8 mouse cellular contexts compared by ENCODE assay signal in genomic region chr7:102440822-102441656, GRCm38 (mm10). TPM values are rescaled to one million over a fixed set of nuclear protein-coding genes. Genes with fewer than 3 reads are reported as not detected.
DNase-seq lines count a peak whose midpoint lies in the region; ATAC-seq lines count a peak whose summit lies in the region.

No protein-coding gene starts in this region.

- H3K9ac ChIP-seq in kidney, embryonic 16.5 days (replicated peaks; ENCODE audit: low read length) = peak overlapping the region; percentile 48; the same call in 1 of the 2 replicates
- H3K9ac ChIP-seq in hindbrain, embryonic 13.5 days = no peak overlapping the region
- no peak overlapping the region for H3K9ac ChIP-seq in midbrain, embryonic 16.5 days (ENCODE audit: low read depth, low read length)

- no peak for DNase-seq in kidney, adult 8-10 months
- peak; percentile 4 for DNase-seq in brain, embryonic 18.5 days (ENCODE audit: low read depth, low spot score)
- DNase-seq in thymus, adult 18-20 months = no peak
- DNase-seq in adrenal gland, postnatal 25 days = no peak
- DNase-seq in kidney, adult 18-20 months = no peak

- no peak overlapping the region for H3K27ac ChIP-seq in kidney, embryonic 16.5 days (ENCODE audit: low read length)
- H3K27ac ChIP-seq in hindbrain, embryonic 13.5 days = peak overlapping the region; percentile 30; the same call in 1 of the 2 replicates
- H3K27ac ChIP-seq in midbrain, embryonic 16.5 days (ENCODE audit: low read length) = peak overlapping the region; percentile 59; the same call in 1 of the 2 replicates

- ATAC-seq in kidney, embryonic 16.5 days (ENCODE audit: low FRiP score, low TSS enrichment) = 0 out of 2 replicates have a peak, but pooled peaks have one; percentile 5
- ATAC-seq in hindbrain, embryonic 13.5 days (ENCODE audit: low FRiP score) = peak; percentile 50
- peak; percentile 37 for ATAC-seq in midbrain, embryonic 16.5 days

- peaks cover 13% of the 10 kb centered on the region; the same call in 1 of the 2 replicates for H3K36me3 ChIP-seq in kidney, embryonic 16.5 days (ENCODE audit: insufficient read depth, low read length)
- peaks cover 4% of the 10 kb centered on the region for H3K36me3 ChIP-seq in hindbrain, embryonic 13.5 days
- H3K36me3 ChIP-seq in midbrain, embryonic 16.5 days (ENCODE audit: control insufficient read depth, insufficient read depth, low read length) = no peaks in the 10 kb centered on the region

- WGBS in kidney, embryonic 16.5 days = 53% methylated on average over 15 of the region's 15 CpGs
- 55% methylated on average over 15 of the region's 15 CpGs for WGBS in hindbrain, embryonic 13.5 days
- WGBS in midbrain, embryonic 16.5 days = 52% methylated on average over 15 of the region's 15 CpGs

- no peaks in the 10 kb centered on the region for H3K9me3 ChIP-seq in kidney, embryonic 16.5 days (ENCODE audit: low read length)
- no peaks in the 10 kb centered on the region for H3K9me3 ChIP-seq in hindbrain, embryonic 13.5 days
- no peaks in the 10 kb centered on the region for H3K9me3 ChIP-seq in midbrain, embryonic 16.5 days (replicated peaks; ENCODE audit: control insufficient read depth, low read length, poor library complexity, severe bottlenecking)

- H3K4me2 ChIP-seq in kidney, embryonic 16.5 days (replicated peaks; ENCODE audit: low read depth, low read length) = peak overlapping the region; percentile 43
- H3K4me2 ChIP-seq in hindbrain, embryonic 13.5 days = peak overlapping the region; percentile 43
- H3K4me2 ChIP-seq in midbrain, embryonic 16.5 days (ENCODE audit: low read length) = peak overlapping the region; percentile 47

- peaks cover 15% of the 10 kb centered on the region for H3K4me1 ChIP-seq in kidney, embryonic 16.5 days (ENCODE audit: insufficient read depth, low read length)
- H3K4me1 ChIP-seq in hindbrain, embryonic 13.5 days (replicated peaks) = peaks cover 24% of the 10 kb centered on the region
- H3K4me1 ChIP-seq in midbrain, embryonic 16.5 days (ENCODE audit: control insufficient read depth, insufficient read depth, low read length) = peaks cover 18% of the 10 kb centered on the region

- peak overlapping the region; percentile 91 for H3K4me3 ChIP-seq in kidney, embryonic 16.5 days (ENCODE audit: low read length)
- H3K4me3 ChIP-seq in hindbrain, embryonic 13.5 days = peak overlapping the region; percentile 81
- peak overlapping the region; percentile 60 for H3K4me3 ChIP-seq in midbrain, embryonic 16.5 days (ENCODE audit: low read depth, low read length)

- H3K27me3 ChIP-seq in kidney, embryonic 16.5 days (ENCODE audit: insufficient read depth, low read length) = no peaks in the 10 kb centered on the region
- peaks cover 24% of the 10 kb centered on the region for H3K27me3 ChIP-seq in hindbrain, embryonic 13.5 days
- H3K27me3 ChIP-seq in midbrain, embryonic 16.5 days (ENCODE audit: control insufficient read depth, insufficient read depth, low read depth, low read length) = no peaks in the 10 kb centered on the region; the same call in 1 of the 2 replicates

RNA-seq across cellular contexts. Expression of gene Rrm1, which starts 0.5 kb away (rescaled TPM):
- polyA plus RNA-seq in kidney, embryonic 16.5 days (2015; fragmentation: Nextera tagmentation; extraction: Ambion mirVana) = 169 and 181 TPM in 2 replicates
- polyA plus RNA-seq in hindbrain, embryonic 13.5 days (2015; fragmentation: Nextera tagmentation; extraction: Ambion mirVana) = 58.6 and 59.2 TPM in 2 replicates
- 38.5 and 42.8 TPM in 2 replicates for polyA plus RNA-seq in midbrain, embryonic 16.5 days (2015; fragmentation: Nextera tagmentation; extraction: Ambion mirVana)
- total RNA-seq in adrenal gland, postnatal 25 days (2021) = 28.2 and 36.0 TPM in 2 replicates

RNA-seq across cellular contexts. Expression of gene Olfr543, which starts 40.4 kb away (rescaled TPM):
- polyA plus RNA-seq in kidney, embryonic 16.5 days (2015; fragmentation: Nextera tagmentation; extraction: Ambion mirVana) = 0.41 and 0.51 TPM in 2 replicates
- 0.60 and 0.85 TPM in 2 replicates for polyA plus RNA-seq in hindbrain, embryonic 13.5 days (2015; fragmentation: Nextera tagmentation; extraction: Ambion mirVana)
- 0.47 and 0.59 TPM in 2 replicates for polyA plus RNA-seq in midbrain, embryonic 16.5 days (2015; fragmentation: Nextera tagmentation; extraction: Ambion mirVana)
- not detected in 2 replicates for total RNA-seq in adrenal gland, postnatal 25 days (2021)

RNA-seq across cellular contexts. Expression of gene Olfr544, which starts 47.1 kb away (rescaled TPM):
- 0.18 TPM in 1 of 2 replicates, not detected in the other for polyA plus RNA-seq in kidney, embryonic 16.5 days (2015; fragmentation: Nextera tagmentation; extraction: Ambion mirVana)
- polyA plus RNA-seq in hindbrain, embryonic 13.5 days (2015; fragmentation: Nextera tagmentation; extraction: Ambion mirVana) = 0.21 and 0.30 TPM in 2 replicates
- 0.19 and 0.25 TPM in 2 replicates for polyA plus RNA-seq in midbrain, embryonic 16.5 days (2015; fragmentation: Nextera tagmentation; extraction: Ambion mirVana)
- total RNA-seq in adrenal gland, postnatal 25 days (2021) = not detected in 2 replicates

RNA-seq across cellular contexts. Expression of gene Olfr545, which starts 58.3 kb away (rescaled TPM):
- 0.08 TPM in 1 of 2 replicates, not detected in the other for polyA plus RNA-seq in kidney, embryonic 16.5 days (2015; fragmentation: Nextera tagmentation; extraction: Ambion mirVana)
- polyA plus RNA-seq in hindbrain, embryonic 13.5 days (2015; fragmentation: Nextera tagmentation; extraction: Ambion mirVana) = 0.14 and 0.19 TPM in 2 replicates
- 0.23 and 0.25 TPM in 2 replicates for polyA plus RNA-seq in midbrain, embryonic 16.5 days (2015; fragmentation: Nextera tagmentation; extraction: Ambion mirVana)
- not detected in 2 replicates for total RNA-seq in adrenal gland, postnatal 25 days (2021)
